Mouse (Mus musculus): Measurements from ENCODE around the gene Unc45b.

- TF ChIP-seq POLR2A (IDR thresholded peaks at IDR 0.05; ENCODE audit: control insufficient read depth, extremely low read depth, insufficient read depth, low read length, poor library complexity), result no peak
- TF ChIP-seq CTCF (IDR thresholded peaks at IDR 0.05; ENCODE audit: borderline replicate concordance, control insufficient read depth, extremely low read depth, insufficient read depth, low read length, poor library complexity), result no peak
These were observed 33.0 kb downstream of the Unc45b start for GRCm38 (mm10) chr11:82943336-82943735.
